Mouse (Mus musculus) adrenal gland, adult (tissue): ENCODE results near the gene Krtap5-2.
"Not testable (repeated sequence)": the region's sequence is repeated elsewhere in the genome, so short reads cannot be mapped to it uniquely, and the experiment has no call there.

Experiments used
- DNase-seq, 2 experiments: peaks; one replicate each; pipeline ENCODE4 v3.0.0; 2022 to 2023; ENCODE audit warnings: low spot score in 1 of 2; ENCODE audit not compliant: inconsistent age in 2 of 2

Krtap5-2 gene

DNA sequence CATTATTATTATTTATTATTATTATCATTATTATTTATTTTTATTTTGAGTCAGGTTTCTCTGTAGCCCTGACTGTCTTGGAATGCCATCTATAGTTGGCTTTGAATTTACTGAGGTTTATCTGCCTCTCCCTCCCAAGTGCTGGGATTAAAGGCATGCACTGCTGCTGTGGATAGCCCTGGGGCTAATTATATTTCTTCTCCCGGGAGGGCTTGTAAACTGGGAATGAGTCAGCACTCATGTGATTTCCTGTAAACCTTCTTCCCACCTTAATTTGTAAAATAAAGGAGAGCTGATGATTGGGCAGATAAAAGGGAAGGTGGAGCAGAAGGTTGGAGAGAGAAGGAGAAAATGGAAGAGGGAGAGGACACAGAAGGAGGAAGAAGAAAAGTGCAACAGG is 35.1 kb downstream of the Krtap5-2 start:
- DNase-seq: no peak

- not testable (repeated sequence) for DNase-seq
Observed at GRCm38 (mm10) chr7:142135934-142136333, 39.9 kb downstream of the Krtap5-2 start, which contains the start of gene Gm39115. TSS of gene Gm39115 (minus strand) at chr7:142136034.

GRCm38 (mm10) chr7:142134206-142134995 is 41.4 kb downstream of the Krtap5-2 start:
- DNase-seq: no peak

DNA sequence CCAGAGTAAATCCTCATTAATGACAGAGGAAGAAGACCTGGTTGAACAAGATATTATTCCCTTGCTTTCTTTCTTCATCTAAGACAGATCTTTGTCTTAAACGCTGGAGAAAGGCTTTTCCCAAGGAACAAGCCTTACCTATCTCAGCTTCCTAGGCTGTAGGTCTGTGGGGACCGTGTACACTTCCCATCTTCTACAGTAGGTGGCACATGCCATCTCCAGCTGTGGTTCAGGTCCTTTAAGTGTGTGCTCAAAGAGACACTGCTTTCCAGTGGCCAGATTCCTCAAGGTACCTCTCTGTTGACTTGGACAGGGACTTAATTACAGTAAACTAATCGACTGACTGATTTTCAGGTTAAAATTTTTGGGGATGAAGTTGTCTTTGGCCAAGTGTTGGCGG is 47.0 kb downstream of the Krtap5-2 start:
- no peak for DNase-seq
